Mouse (Mus musculus) hindbrain, embryonic 15.5 days (tissue): ENCODE results near the gene Grk6. TPM values are rescaled to one million over a fixed set of nuclear protein-coding genes. Genes with fewer than 3 reads are reported as not detected.

Source experiments
- ATAC-seq: fragments of 200-750 bp; cut with Nextera tagmentation; 2 replicates; pipeline ENCODE4 v1.8.0; 2017; ENCODE audit warnings: low read depth, moderate number of reproducible peaks, moderate TSS enrichment; ENCODE audit not compliant: low FRiP score
- H3K27ac ChIP-seq: fragments of 300-500 bp; sonication (generic); replicated peaks from 2 replicates; pipeline ENCODE4 v1.5.1; 2015; ENCODE audit warnings: mild to moderate bottlenecking, inconsistent platforms
- H3K27me3 ChIP-seq: fragments of 300-500 bp; sonication (generic); 2 replicates; pipeline ENCODE4 v1.6.1; 2015; ENCODE audit warnings: control low read depth, inconsistent platforms
- H3K36me3 ChIP-seq: fragments of 300-500 bp; sonication (generic); 2 replicates; pipeline ENCODE4 v1.6.1; 2015; ENCODE audit warnings: control low read depth, inconsistent platforms
- H3K4me1 ChIP-seq: fragments of 300-500 bp; sonication (generic); replicated peaks from 2 replicates; pipeline ENCODE4 v1.6.1; 2015; ENCODE audit warnings: control low read depth, inconsistent platforms
- H3K4me2 ChIP-seq: fragments of 300-500 bp; sonication (generic); 2 replicates; pipeline ENCODE4 v1.6.1; 2015; ENCODE audit warnings: moderate library complexity, mild to moderate bottlenecking, inconsistent platforms
- H3K4me3 ChIP-seq: fragments of 300-500 bp; sonication (generic); 2 replicates; pipeline ENCODE4 v1.5.1; 2015; ENCODE audit warnings: mild to moderate bottlenecking, inconsistent platforms
- H3K9ac ChIP-seq: fragments of 300-500 bp; sonication (generic); 2 replicates; pipeline ENCODE4 v1.6.1; 2015; ENCODE audit warnings: inconsistent platforms
- H3K9me3 ChIP-seq: fragments of 300-500 bp; sonication (generic); 2 replicates; pipeline ENCODE4 v1.6.1; 2016; ENCODE audit warnings: control low read depth, inconsistent platforms
- WGBS: fragments of 180-500 bp; shearing (Covaris S2); methylation state at CpG from one replicate; pipeline ENCODE4 v1.1.7; 2015; 5-methylcytosine and 5-hydroxymethylcytosine counted together
- polyA plus RNA-seq: library from polyadenylated mRNA; unstranded; fragments of >200 nt; fragmentation: Nextera tagmentation; extraction: Ambion mirVana; gene quantifications from 2 replicates; pipeline ENCODE4 v1.2.1, GENCODE M21; 2015

Gene Grk6
- 38.2 and 40.7 TPM in 2 replicates for polyA plus RNA-seq

- H3K27me3 ChIP-seq: no peaks in the 10 kb centered on the region
- 0 out of 2 replicates have a peak, but pooled peaks cover 3% of the 10 kb centered on the region for H3K36me3 ChIP-seq
- peak within 1 kb of the TSS; percentile 97 for H3K27ac ChIP-seq
- H3K9ac ChIP-seq: peak within 1 kb of the TSS; percentile 96
- 0% methylated on average over 35 of the region's 35 CpGs for WGBS
- H3K4me1 ChIP-seq: peaks cover 33% of the 10 kb centered on the region
- H3K9me3 ChIP-seq: no peaks in the 10 kb centered on the region
- peak within 1 kb of the TSS; percentile 92 for H3K4me3 ChIP-seq
- ATAC-seq: peak; percentile 97
- H3K4me2 ChIP-seq: peak within 1 kb of the TSS; percentile 94
Observed at GRCm38 (mm10) chr13:55444937-55445315, at the start of gene Grk6. Gene Grk6 (plus strand): TSS chr13:55445072.

- no peaks in the 10 kb centered on the region for H3K9me3 ChIP-seq
- no peaks in the 10 kb centered on the region for H3K27me3 ChIP-seq
- no peak within 1 kb of the TSS for H3K4me2 ChIP-seq
- no peak within 1 kb of the TSS for H3K27ac ChIP-seq
- 94% methylated on average over 1 of the region's 1 CpGs for WGBS
- no peak within 1 kb of the TSS for H3K4me3 ChIP-seq
- H3K4me1 ChIP-seq: no peaks in the 10 kb centered on the region
- no peaks in the 10 kb centered on the region for H3K36me3 ChIP-seq
- no peak within 1 kb of the TSS for H3K9ac ChIP-seq
- no peak for ATAC-seq
Observed at GRCm38 (mm10) chr13:55398088-55398487, 46.8 kb upstream of the Grk6 start, which contains the start of gene Slc34a1. Gene Slc34a1 (plus strand): TSS chr13:55398187.

GRCm38 (mm10) chr13:55399300-55400038 is 45.4 kb upstream of the Grk6 start:
- Histone ChIP-seq H3K27ac (no peak overlapping the region), H3K4me1 (0 out of 2 replicates have a peak, but pooled peaks cover 4% of the 10 kb centered on the region), H3K27me3 (no peaks in the 10 kb centered on the region), H3K36me3 (no peaks in the 10 kb centered on the region), H3K4me2 (no peak overlapping the region), H3K9ac (no peak overlapping the region), H3K4me3 (no peak overlapping the region), H3K9me3 (no peaks in the 10 kb centered on the region)
- ATAC-seq: no peak
- 64% methylated on average over 5 of the region's 5 CpGs for WGBS

GRCm38 (mm10) chr13:55400039-55400346 is 44.9 kb upstream of the Grk6 start:
- 86% methylated on average over 1 of the region's 1 CpGs for WGBS
- no peak overlapping the region for H3K9ac ChIP-seq

GRCm38 (mm10) chr13:55403266-55403665 is 41.6 kb upstream of the Grk6 start:
- ATAC-seq: no peak
- H3K4me1 ChIP-seq: peaks cover 16% of the 10 kb centered on the region
- H3K36me3 ChIP-seq: no peaks in the 10 kb centered on the region

More at GRCm38 (mm10) chr13:55400039-55400346, 44.9 kb upstream of the Grk6 start:
- Histone ChIP-seq H3K4me3 (no peak overlapping the region), H3K4me1 (peaks cover 5% of the 10 kb centered on the region), H3K27me3 (no peaks in the 10 kb centered on the region), H3K9me3 (no peaks in the 10 kb centered on the region), H3K4me2 (no peak overlapping the region), H3K36me3 (no peaks in the 10 kb centered on the region), H3K27ac (no peak overlapping the region)
- no peak for ATAC-seq

DNA sequence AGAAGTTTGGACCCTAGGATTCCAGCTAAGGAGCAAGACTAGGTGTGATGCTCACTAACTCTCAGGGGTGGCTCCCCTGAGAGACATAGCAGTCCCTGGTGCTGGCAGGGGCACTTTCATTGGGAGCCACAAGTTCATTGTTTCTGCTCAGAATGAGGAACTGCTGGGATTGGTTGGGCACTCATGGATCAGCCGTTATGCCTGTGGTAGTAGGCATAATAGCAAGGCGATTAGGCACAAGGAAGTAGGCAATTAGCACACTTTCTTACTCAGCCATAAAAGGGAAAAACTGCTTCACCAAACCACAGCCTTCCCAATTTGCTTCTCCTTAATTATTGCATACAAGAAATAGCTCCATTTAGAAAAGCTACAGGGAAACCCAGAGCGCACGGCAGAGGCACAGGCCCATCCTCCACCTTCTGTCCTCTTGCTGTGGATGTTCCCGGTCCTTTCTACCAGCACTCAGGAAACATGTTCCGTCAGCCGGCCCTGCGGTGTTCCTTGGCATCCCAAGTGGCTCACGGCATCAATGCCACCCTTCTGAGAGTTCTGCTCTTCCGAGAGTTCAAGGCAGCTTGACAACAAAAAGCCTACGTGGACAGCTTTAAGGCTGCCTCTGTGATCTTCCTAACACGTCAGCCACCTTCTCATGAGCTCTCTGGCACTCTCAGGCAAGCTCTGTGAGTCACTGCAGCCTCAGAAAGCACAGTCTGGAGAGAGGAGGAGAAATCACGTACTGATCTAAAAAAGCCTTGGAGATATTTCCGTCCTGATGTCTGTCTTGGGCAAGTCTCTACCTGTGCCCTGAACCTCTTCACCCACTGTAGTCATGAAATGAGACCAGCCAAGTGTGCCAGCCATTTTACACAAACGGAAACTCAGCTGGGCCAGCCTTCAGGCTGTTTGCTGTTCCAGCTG is 40.7 kb upstream of the Grk6 start:
- Histone ChIP-seq H3K4me3 (no peak overlapping the region), H3K36me3 (no peaks in the 10 kb centered on the region), H3K9me3 (no peaks in the 10 kb centered on the region), H3K4me1 (peaks cover 16% of the 10 kb centered on the region), H3K4me2 (no peak overlapping the region), H3K9ac (0 out of 2 replicates have a peak overlapping the region, but pooled peaks have one; percentile 5), H3K27me3 (no peaks in the 10 kb centered on the region), H3K27ac (peak overlapping the region; percentile 28; the same call in 1 of the 2 replicates)
- ATAC-seq: no peak
- 70% methylated on average over 15 of the region's 15 CpGs for WGBS

More at GRCm38 (mm10) chr13:55403266-55403665, 41.6 kb upstream of the Grk6 start:
- H3K9me3 ChIP-seq: no peaks in the 10 kb centered on the region
- no peak overlapping the region for H3K9ac ChIP-seq
- 0 out of 2 replicates have a peak overlapping the region, but pooled peaks have one; percentile 28 for H3K27ac ChIP-seq
- 52% methylated on average over 7 of the region's 7 CpGs for WGBS
- no peak overlapping the region for H3K4me3 ChIP-seq
- H3K4me2 ChIP-seq: no peak overlapping the region
- H3K27me3 ChIP-seq: no peaks in the 10 kb centered on the region

- H3K4me3 ChIP-seq: no peak overlapping the region
- H3K27ac ChIP-seq: peak overlapping the region; percentile 72
- WGBS: 15% methylated on average over 11 of the region's 11 CpGs
- H3K4me1 ChIP-seq: peaks cover 16% of the 10 kb centered on the region
- H3K4me2 ChIP-seq: peak overlapping the region; percentile 32
- no peaks in the 10 kb centered on the region for H3K9me3 ChIP-seq
- ATAC-seq: peak; percentile 87
- H3K27me3 ChIP-seq: no peaks in the 10 kb centered on the region
- no peaks in the 10 kb centered on the region for H3K36me3 ChIP-seq
- 0 out of 2 replicates have a peak overlapping the region, but pooled peaks have one; percentile 30 for H3K9ac ChIP-seq
Observed at GRCm38 (mm10) chr13:55404853-55405782, 39.8 kb upstream of the Grk6 start.

DNA sequence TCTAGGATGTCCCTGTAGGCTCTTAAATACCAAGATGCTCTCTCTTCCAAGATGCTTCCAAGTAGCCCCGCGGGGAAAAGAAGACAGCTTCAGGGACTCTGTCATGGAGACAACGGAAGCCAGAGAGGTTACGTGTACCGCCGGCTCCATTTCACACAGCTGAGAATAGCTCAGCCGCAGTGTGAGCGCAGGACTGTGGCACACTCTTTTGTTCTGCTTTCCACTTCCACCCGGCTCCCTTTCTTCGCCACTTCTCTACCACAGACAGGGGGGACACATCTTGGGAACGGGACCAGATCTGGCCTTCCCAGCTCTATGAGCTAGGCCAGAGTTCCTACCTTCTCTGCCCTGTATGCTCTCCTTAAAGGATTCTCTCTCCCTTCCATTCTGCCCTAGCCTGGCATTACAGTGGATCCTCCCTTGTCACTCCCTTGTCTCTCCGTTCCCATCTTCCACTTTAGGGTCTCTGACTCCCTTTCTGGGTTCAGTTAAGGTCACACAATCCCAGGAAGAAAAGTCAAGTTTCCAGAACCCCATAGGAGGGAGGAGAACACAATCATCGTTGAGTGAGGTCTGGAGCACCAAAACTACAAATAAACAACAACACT is 39.0 kb upstream of the Grk6 start:
- 55% methylated on average over 13 of the region's 13 CpGs for WGBS
- Histone ChIP-seq H3K27me3 (no peaks in the 10 kb centered on the region), H3K27ac (peak overlapping the region; percentile 72), H3K4me1 (peaks cover 16% of the 10 kb centered on the region), H3K9me3 (no peaks in the 10 kb centered on the region), H3K36me3 (no peaks in the 10 kb centered on the region), H3K4me2 (peak overlapping the region; percentile 20; the same call in 1 of the 2 replicates), H3K9ac (0 out of 2 replicates have a peak overlapping the region, but pooled peaks have one; percentile 11), H3K4me3 (no peak overlapping the region)
- 0 out of 2 replicates have a peak, but pooled peaks have one; percentile 23 for ATAC-seq

GRCm38 (mm10) chr13:55407341-55407740 is 37.5 kb upstream of the Grk6 start:
- no peak overlapping the region for H3K4me3 ChIP-seq
- 90% methylated on average over 4 of the region's 4 CpGs for whole genome bisulfite sequencing
- ATAC-seq: no peak

GRCm38 (mm10) chr13:55408546-55409120 is 36.2 kb upstream of the Grk6 start:
- Histone ChIP-seq H3K36me3 (no peaks in the 10 kb centered on the region), H3K4me3 (no peak overlapping the region), H3K9ac (no peak overlapping the region), H3K4me1 (peaks cover 15% of the 10 kb centered on the region), H3K4me2 (no peak overlapping the region), H3K27ac (no peak overlapping the region), H3K9me3 (no peaks in the 10 kb centered on the region), H3K27me3 (peaks cover under 1% of the 10 kb centered on the region; the same call in 1 of the 2 replicates)
- WGBS: 89% methylated on average over 19 of the region's 19 CpGs
- ATAC-seq: no peak

More at GRCm38 (mm10) chr13:55407341-55407740, 37.5 kb upstream of the Grk6 start:
- H3K9ac ChIP-seq: no peak overlapping the region
- H3K27ac ChIP-seq: no peak overlapping the region
- H3K4me2 ChIP-seq: no peak overlapping the region
- no peaks in the 10 kb centered on the region for H3K27me3 ChIP-seq
- no peaks in the 10 kb centered on the region for H3K9me3 ChIP-seq
- H3K4me1 ChIP-seq: peaks cover 16% of the 10 kb centered on the region
- H3K36me3 ChIP-seq: no peaks in the 10 kb centered on the region
